Comparison of ENCODE assay signal across 10 mouse cellular contexts in genomic region chr2:91870754-91871153, GRCm38 (mm10). TPM values are rescaled to one million over a fixed set of nuclear protein-coding genes. Genes with fewer than 3 reads are reported as not detected.
DNase-seq lines count a peak whose midpoint lies in the region; ATAC-seq lines count a peak whose summit lies in the region.
"Had no signal": no experiment of that assay in that cellular context is flagged by ENCODE, and none has a peak within 500 bp of the region (broad histone marks: within the 10 kb centered on the region; RNA-seq: fewer than 3 reads in every experiment).

No protein-coding gene starts in this region.

- H3K27me3 ChIP-seq in lung, embryonic 16.5 days (ENCODE audit: control insufficient read depth, insufficient read depth, low read depth, low read length): no peaks in the 10 kb centered on the region
- H3K27me3 ChIP-seq: liver, embryonic 15.5 days; stomach, embryonic 15.5 days had no signal

- intact Hi-C loops in heart, postnatal 36 days (cut with DNase I): no loop called here

- peak; percentile 24 for DNase-seq in kidney, postnatal 10 days
- no peak for DNase-seq in kidney, adult 11 months
- peak; percentile 23 for DNase-seq in cerebellum, adult 9-11 months
- DNase-seq in heart, postnatal 36 days: peak; percentile 8 to 18
- no peak for DNase-seq in adrenal gland, postnatal 4 days (ENCODE audit: low spot score in 2 of 2)
- no peak for DNase-seq in embryo, embryonic 11 days
- DNase-seq in spleen, adult 12 weeks (ENCODE audit: low spot score): no peak

- H3K9ac ChIP-seq in lung, embryonic 16.5 days (ENCODE audit: low read length): no peak overlapping the region
- H3K9ac ChIP-seq: liver, embryonic 15.5 days; stomach, embryonic 15.5 days had no signal

- H3K36me3 ChIP-seq in lung, embryonic 16.5 days (ENCODE audit: control insufficient read depth, insufficient read depth, low read length): no peaks in the 10 kb centered on the region
- H3K36me3 ChIP-seq: liver, embryonic 15.5 days; stomach, embryonic 15.5 days had no signal

- H3K4me2 ChIP-seq in lung, embryonic 16.5 days (ENCODE audit: low read depth, low read length): 0 out of 2 replicates have a peak overlapping the region, but pooled peaks have one; percentile 2
- H3K4me2 ChIP-seq: liver, embryonic 15.5 days; stomach, embryonic 15.5 days had no signal

- ATAC-seq in lung, embryonic 16.5 days (ENCODE audit: low read depth): 0 out of 2 replicates have a peak, but pooled peaks have one; percentile 38

- H3K27ac ChIP-seq in lung, embryonic 16.5 days (ENCODE audit: low read length): no peak overlapping the region
- H3K27ac ChIP-seq: liver, embryonic 15.5 days; stomach, embryonic 15.5 days had no signal

- H3K9me3 ChIP-seq in lung, embryonic 16.5 days (ENCODE audit: control insufficient read depth, low read length): no peaks in the 10 kb centered on the region
- H3K9me3 ChIP-seq: liver, embryonic 15.5 days; stomach, embryonic 15.5 days had no signal

- H3K4me3 ChIP-seq in lung, embryonic 16.5 days (ENCODE audit: low read length): no peak overlapping the region
- H3K4me3 ChIP-seq: liver, embryonic 15.5 days; stomach, embryonic 15.5 days had no signal

- 33% methylated on average over 8 of the region's 8 CpGs for WGBS in lung, embryonic 16.5 days

- H3K4me1 ChIP-seq in lung, embryonic 16.5 days (replicated peaks; ENCODE audit: control insufficient read depth, insufficient read depth, low read length): peaks cover 4% of the 10 kb centered on the region; the same call in 1 of the 2 replicates
- H3K4me1 ChIP-seq: liver, embryonic 15.5 days; stomach, embryonic 15.5 days had no signal

RNA-seq across cellular contexts. Expression of gene Chrm4, which starts 56.3 kb away (rescaled TPM):
- not detected for total RNA-seq in heart, postnatal 36 days (2021)
- polyA plus RNA-seq in lung, embryonic 16.5 days (2015; fragmentation: Nextera tagmentation; extraction: Ambion mirVana): 0.10 TPM in 1 of 2 replicates, not detected in the other
- under 1 TPM; 0.34 to 0.42 TPM for total RNA-seq in adrenal gland, postnatal 4 days (2021)
- polyA plus RNA-seq: liver, embryonic 15.5 days had no signal

Comparison
In these comparisons a context has a peak if more than half of its experiments do, and no peak if none do; other contexts are left out.
1. DNase-seq: peak in kidney, postnatal 10 days (single experiment), cerebellum, adult 9-11 months (single experiment) and heart, postnatal 36 days (2 of 2); none in kidney, adult 11 months (single experiment), adrenal gland, postnatal 4 days (0 of 2), embryo, embryonic 11 days (single experiment) and spleen, adult 12 weeks (single experiment).